Mouse (Mus musculus): Measurements from ENCODE around the gene Gm17660. TPM values are rescaled to one million over a fixed set of nuclear protein-coding genes. Genes with fewer than 3 reads are reported as not detected.

Gm17660 gene
- polyA plus RNA-seq, 1 experiment from 2014 or later, result not detected

DNA sequence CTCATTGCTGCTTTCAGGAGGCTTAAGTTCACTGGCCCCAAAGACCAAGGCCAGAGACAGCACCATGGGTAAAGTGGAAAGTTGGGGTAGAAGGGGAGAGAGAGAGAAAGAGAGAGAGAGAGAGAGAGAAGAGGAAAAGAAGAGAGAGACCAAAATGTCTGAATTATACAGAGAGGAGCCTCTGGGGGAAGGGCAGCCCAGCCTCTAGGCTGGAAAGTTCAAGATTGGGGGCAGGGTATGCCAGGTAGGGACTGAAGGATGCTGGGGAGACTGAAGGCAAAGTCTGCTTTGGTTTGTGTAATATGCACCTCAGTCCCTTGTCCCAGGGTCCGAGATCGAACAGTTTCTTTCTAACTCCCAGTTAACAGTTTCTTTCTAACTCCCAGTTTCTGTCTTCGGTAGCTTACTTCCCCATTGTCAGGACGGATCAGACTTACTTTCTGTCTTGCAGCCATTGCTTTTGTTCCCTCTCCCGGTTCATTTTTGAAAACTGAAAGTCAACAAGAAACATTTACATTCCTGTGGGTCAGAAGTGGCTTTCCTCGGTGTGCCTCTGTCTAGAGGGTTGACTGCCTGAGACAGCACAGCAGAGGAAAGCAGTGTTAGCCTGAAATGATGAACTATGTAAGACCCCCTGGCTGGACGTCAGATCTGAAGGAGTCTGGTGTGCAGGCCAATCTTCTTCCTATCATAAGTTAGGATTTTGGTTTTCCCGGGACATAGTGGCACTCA lies 54.0 kb downstream of the Gm17660 start:
- no peaks in the 10 kb centered on the region for H3K27me3 ChIP-seq (ENCODE audit: insufficient read depth, low read length)
- peaks cover 37% of the 10 kb centered on the region for H3K4me1 ChIP-seq (ENCODE audit: insufficient read depth)
- 33% methylated on average over 8 of the region's 8 CpGs for WGBS (ENCODE audit: insufficient replicate concordance)
- H3K36me3 ChIP-seq (replicated peaks; ENCODE audit: insufficient read depth, low read length), result no peaks in the 10 kb centered on the region
- H3K9me3 ChIP-seq (ENCODE audit: low read length), result no peaks in the 10 kb centered on the region
- H3K4me2 ChIP-seq (ENCODE audit: low read depth, low read length), result peak overlapping the region; percentile 49
- DNase-seq, result no peak
- TF ChIP-seq EP300 (IDR thresholded peaks at IDR 0.05; ENCODE audit: low read depth), result no peak
- no peak for TF ChIP-seq CTCF (IDR thresholded peaks at IDR 0.05; ENCODE audit: low read depth)
- no peak overlapping the region for H3K9ac ChIP-seq (replicated peaks)
- peak overlapping the region; percentile 89 for H3K27ac ChIP-seq (ENCODE audit: low read depth)
- H3K4me3 ChIP-seq (ENCODE audit: low read depth, low read length), result 0 out of 2 replicates have a peak overlapping the region, but pooled peaks have one; percentile 4
- ATAC-seq, result no peak

DNA sequence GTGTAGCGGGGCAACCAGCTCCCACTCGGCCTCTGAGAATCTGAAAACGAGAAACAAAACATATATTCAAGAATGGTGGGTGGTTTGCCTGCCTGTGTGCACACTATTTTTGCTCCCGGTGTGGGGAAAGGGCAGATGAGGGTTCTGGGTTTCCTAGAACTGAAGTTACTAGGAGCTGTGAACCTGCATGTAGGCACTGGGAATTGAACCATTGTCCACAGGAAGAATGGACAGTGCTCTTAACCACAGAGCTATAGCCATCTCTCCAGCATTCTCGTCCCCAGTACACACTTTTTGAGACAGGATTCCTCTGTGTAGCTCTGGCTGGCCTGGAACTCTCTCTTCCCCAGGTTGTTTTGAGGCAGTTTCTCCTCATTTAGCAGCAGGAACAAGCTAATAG lies 54.9 kb downstream of the Gm17660 start:
- peak overlapping the region; percentile 89 for H3K27ac ChIP-seq (ENCODE audit: low read depth)
- no peaks in the 10 kb centered on the region for H3K9me3 ChIP-seq (ENCODE audit: low read length)
- 32% methylated on average over 5 of the region's 5 CpGs for WGBS (ENCODE audit: insufficient replicate concordance)
- no peak for DNase-seq
- peak overlapping the region; percentile 61; the same call in 1 of the 2 replicates for H3K9ac ChIP-seq (replicated peaks)
- TF ChIP-seq CTCF (IDR thresholded peaks at IDR 0.05; ENCODE audit: low read depth) (no peak), EP300 (IDR thresholded peaks at IDR 0.05; ENCODE audit: low read depth) (no peak)
- H3K36me3 ChIP-seq (replicated peaks; ENCODE audit: insufficient read depth, low read length), result peaks cover 5% of the 10 kb centered on the region; the same call in 1 of the 2 replicates
- H3K4me1 ChIP-seq (ENCODE audit: insufficient read depth), result peaks cover 37% of the 10 kb centered on the region
- peak overlapping the region; percentile 79 for H3K4me2 ChIP-seq (ENCODE audit: low read depth, low read length)
- ATAC-seq, result no peak
- peak overlapping the region; percentile 52 for H3K4me3 ChIP-seq (ENCODE audit: low read depth, low read length)
- no peaks in the 10 kb centered on the region for H3K27me3 ChIP-seq (ENCODE audit: insufficient read depth, low read length)

DNA sequence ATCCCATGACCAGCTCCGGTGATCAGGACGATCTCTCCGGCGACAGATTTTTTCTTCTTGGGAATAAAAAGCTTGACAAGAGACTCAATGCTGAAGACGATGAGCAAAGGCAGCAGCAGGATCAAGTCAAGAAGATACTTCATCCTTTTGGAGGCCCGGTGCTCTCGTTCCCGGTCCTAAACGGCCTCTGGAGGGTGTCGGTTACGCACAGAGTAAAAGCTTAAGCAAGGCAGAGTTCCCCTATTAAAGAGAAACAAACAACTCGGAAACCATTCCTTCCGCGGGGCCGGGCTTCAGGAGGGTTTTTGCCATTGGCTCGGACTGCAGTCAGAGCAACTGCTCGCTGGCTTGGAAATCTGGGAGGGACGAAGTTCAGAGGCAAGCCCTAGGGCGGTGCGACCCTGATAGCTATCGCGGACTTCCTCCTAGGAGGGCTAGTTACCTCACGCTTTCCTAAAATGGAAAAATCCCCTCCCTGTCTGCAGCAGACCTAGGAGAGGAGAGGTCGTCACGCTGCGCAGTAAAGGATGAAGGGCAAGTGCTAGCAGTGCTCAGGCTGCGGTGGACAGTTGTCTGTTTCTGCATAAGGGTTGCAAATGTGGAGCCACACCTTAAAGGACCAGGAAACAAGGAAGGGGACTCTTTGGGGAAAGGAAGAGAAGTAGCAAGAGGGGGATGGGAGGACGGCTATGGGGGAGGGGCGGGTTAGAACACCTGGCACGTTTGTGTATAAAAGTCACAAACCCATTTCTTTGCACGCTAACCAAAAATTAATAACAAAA lies 55.6 kb downstream of the Gm17660 start, which contains the start of gene Hsd17b11:
Gene Hsd17b11, minus strand, starts transcription at position 323 of the 782 bp plus-strand sequence.
- H3K4me3 ChIP-seq (ENCODE audit: low read depth, low read length), result peak within 1 kb of the TSS; percentile 52
- peaks cover 10% of the 10 kb centered on the region for H3K36me3 ChIP-seq (replicated peaks; ENCODE audit: insufficient read depth, low read length)
- under 1% methylated on average over 31 of the region's 31 CpGs for WGBS (ENCODE audit: insufficient replicate concordance)
- DNase-seq, result peak; percentile 81
- peak; percentile 87 for ATAC-seq
- peak within 1 kb of the TSS; percentile 89 for H3K27ac ChIP-seq (ENCODE audit: low read depth)
- H3K27me3 ChIP-seq (ENCODE audit: insufficient read depth, low read length), result no peaks in the 10 kb centered on the region
- H3K4me2 ChIP-seq (ENCODE audit: low read depth, low read length), result peak within 1 kb of the TSS; percentile 79
- TF ChIP-seq EP300 (IDR thresholded peaks at IDR 0.05; ENCODE audit: low read depth) (no peak), CTCF (IDR thresholded peaks at IDR 0.05; ENCODE audit: low read depth) (no peak)
- peak within 1 kb of the TSS; percentile 61 for H3K9ac ChIP-seq (replicated peaks)
- peaks cover 37% of the 10 kb centered on the region for H3K4me1 ChIP-seq (ENCODE audit: insufficient read depth)
- H3K9me3 ChIP-seq (ENCODE audit: low read length), result no peaks in the 10 kb centered on the region

Small RNA genes lying within 50 kb of the gene (microRNA-seq; reads per million reads assigned to microRNA genes)
- gene Mir5619, result 4.5 reads per million, percentile 6 among the genes with 10 or more reads in this experiment

Other genes with a start within 250 kb of the Gm17660 start
- gene Klhl8, start 166.3 kb downstream of the Gm17660 start, polyA plus RNA-seq (2015; fragmentation: Nextera tagmentation; extraction: Ambion mirVana), result 1.5 and 1.9 TPM in 2 replicates
- 459 and 502 TPM in 2 replicates for gene Hsd17b13, start 100.2 kb downstream of the Gm17660 start, polyA plus RNA-seq (2015; fragmentation: Nextera tagmentation; extraction: Ambion mirVana)
- gene Hsd17b11, start 55.7 kb downstream of the Gm17660 start, polyA plus RNA-seq (2015; fragmentation: Nextera tagmentation; extraction: Ambion mirVana), result 26.7 and 27.1 TPM in 2 replicates
- 48.5 and 48.7 TPM in 2 replicates for gene Nudt9, start 31.3 kb downstream of the Gm17660 start, polyA plus RNA-seq (2015; fragmentation: Nextera tagmentation; extraction: Ambion mirVana)
- 5.2 and 6.3 TPM in 2 replicates for gene Sparcl1, start 36.1 kb upstream of the Gm17660 start, polyA plus RNA-seq (2015; fragmentation: Nextera tagmentation; extraction: Ambion mirVana)
- not detected in 2 replicates for gene Dspp, start 93.1 kb upstream of the Gm17660 start, polyA plus RNA-seq (2015; fragmentation: Nextera tagmentation; extraction: Ambion mirVana)
- not detected in 2 replicates for gene Dmp1, start 125.0 kb upstream of the Gm17660 start, polyA plus RNA-seq (2015; fragmentation: Nextera tagmentation; extraction: Ambion mirVana)
- gene Ibsp, start 221.6 kb upstream of the Gm17660 start, polyA plus RNA-seq (2015; fragmentation: Nextera tagmentation; extraction: Ambion mirVana), result not detected in 2 replicates
- not detected in 2 replicates for gene Mepe, start 247.7 kb upstream of the Gm17660 start, polyA plus RNA-seq (2015; fragmentation: Nextera tagmentation; extraction: Ambion mirVana)